Mouse (Mus musculus) hematopoietic stem cell, adult 5-6 weeks (primary cell): ENCODE data around the gene Fdps. TPM values are rescaled to one million over a fixed set of nuclear protein-coding genes. Genes with fewer than 3 reads are reported as not detected.
A peak's percentile ranks its signal among the peaks of the same experiment; 100 is the strongest.

Experiments
- ATAC-seq, 2 experiments: fragments of 125-278 bp in 1 of 2; replicated peaks in 1 of 2; 2 replicates each; pipeline ENCODE4 v1.8.0; 2016 to 2017; ENCODE audit warnings: inconsistent platforms in 2 of 2, mild to moderate bottlenecking in 2 of 2, moderate number of reproducible peaks in 2 of 2, low read depth in 1 of 2, moderate TSS enrichment in 1 of 2; ENCODE audit not compliant: low FRiP score in 2 of 2, poor library complexity in 2 of 2, severe bottlenecking in 2 of 2, insufficient read depth in 1 of 2, low TSS enrichment in 1 of 2
- total RNA-seq: library from RNA; stranded (forward); fragments of 172-1452, 232-1000 nt; gene quantifications from 2 replicates; pipeline ENCODE4 v1.2.3, GENCODE M21; 2017

Fdps gene
- total RNA-seq, 1 experiment from 2014 or later: 78.9 TPM

DNA sequence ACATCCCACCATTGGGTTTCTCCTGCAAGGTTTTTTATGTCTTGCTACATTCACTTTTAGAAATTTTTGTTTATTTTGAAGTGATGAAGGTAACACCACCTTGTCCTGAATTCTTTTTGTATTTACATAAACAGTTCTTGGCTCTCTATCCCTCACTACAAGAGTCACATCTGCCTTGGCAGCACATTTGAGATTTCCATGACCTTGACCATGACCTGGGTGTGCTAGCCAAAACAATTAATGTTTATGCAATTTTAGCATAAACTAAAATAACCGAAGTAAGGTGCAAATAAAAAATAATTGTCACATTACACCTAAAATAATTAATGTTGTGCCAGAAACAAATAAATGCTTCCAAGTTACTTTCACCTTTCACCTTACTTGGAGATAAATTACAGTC, 6.4 kb upstream of the Fdps start:
- no peak for ATAC-seq

DNA sequence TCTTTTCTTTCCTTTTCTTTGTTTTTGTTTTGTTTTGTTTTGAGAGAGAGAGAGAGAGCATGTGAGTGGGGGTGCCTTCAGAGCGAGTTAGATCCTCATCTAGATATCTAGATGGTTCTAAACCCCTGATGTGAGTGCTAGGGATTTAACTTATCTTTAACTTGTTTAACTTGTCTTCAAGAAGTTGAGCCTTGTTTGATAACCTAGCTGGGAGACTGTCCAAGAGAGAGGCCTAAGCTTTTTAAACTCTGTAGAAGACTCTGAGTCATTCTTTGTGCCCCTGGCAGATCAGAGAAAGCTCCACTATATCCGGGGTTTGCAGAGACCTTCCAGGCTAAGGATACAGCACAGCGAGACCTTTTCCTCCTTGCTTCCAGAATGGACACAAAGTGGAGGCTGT, 5.8 kb upstream of the Fdps start:
- no peak for ATAC-seq

DNA sequence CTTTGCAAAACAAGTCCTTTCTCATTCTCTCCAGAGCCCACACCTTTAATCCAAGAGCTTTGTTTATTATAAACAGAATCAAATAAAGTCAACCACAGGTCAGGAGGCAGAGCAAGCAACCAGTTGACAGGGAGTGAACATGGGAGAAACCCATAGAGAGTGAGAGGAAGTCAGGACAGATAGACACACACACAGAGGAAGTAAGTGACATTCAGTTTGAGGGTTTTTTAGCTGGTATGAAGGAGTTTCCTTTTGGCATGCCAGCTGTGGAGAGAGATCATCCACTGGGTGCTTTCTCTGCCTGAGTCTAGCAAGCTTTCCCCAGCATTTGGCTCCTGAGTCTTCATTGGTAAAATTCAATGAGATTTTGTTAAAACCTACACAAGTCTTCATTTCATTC, 5.1 kb upstream of the Fdps start:
- no peak for ATAC-seq

DNA sequence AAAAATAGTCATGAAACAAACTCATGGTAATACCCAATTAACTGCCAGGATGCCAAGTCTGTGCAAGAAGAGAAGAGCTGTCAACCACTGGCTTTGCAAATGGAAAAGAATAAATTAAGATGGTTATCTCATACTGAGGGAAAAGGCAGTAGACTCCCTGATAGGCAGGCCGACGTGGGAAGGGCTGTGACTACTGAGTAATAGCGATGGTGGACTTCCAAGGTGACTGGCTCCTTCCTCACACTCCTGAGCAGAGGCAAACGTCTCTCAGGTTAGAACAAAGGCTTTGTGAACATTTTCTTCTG, 1.5 kb upstream of the Fdps start:
- no peak for ATAC-seq

DNA sequence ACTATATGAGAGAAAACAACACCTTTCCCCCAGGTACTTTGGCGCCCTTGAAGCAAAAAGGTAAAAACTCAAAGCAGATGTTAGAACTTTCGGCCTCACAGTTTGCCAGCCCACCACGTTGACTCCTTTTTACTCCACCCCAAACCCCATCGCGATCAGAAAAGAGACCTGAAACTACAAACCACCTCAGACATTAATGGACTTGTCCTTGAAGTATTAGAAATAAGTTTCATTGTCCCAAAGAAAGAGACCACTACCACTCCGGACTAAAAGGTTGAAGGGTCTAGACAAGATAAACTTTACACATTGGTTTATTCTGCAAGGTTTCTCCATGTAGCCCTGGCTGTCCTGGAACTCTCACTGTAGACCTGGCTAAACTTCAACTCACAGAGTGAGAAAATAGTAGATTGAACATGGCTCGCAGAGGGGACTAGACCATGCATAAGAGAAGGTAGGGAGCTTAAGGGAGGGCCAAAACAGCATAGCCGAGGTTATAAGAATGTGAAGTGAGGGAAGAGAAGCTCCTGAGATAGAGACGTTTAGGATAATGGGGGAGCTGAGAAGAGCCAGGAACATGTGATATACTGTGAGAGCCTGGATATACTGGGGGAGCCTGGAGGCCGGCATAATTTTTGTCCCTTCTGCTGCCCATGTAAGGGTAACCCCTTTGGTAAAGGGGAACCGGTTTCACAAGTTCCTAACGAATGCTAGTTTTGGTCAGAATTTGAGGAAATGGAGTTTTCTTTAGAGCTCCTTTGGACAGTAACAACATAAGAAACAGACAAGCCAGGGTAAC, 934 bp upstream of the Fdps start:
- no peak for ATAC-seq

DNA sequence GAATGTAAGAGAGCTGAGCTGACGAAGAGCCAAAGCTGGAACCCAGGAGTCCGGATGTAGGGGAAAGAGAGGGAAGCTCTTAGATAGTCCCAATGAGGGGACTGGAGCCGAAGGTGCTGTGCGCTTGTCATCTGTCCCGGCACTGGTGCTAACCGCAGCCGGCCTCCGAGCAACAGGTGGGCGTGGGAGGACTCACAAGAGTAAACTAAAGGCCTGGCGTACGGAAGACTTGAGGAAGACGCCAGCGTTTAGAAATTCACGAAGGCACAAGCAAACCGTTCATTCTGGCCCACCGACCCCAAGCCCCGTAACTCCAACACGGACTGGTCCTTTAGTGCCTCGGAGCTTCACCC, 324 bp downstream of the Fdps start:
- ATAC-seq: peak in 1 of 2 experiments; percentile 20; a peak in 1 of 4 replicates

DNA sequence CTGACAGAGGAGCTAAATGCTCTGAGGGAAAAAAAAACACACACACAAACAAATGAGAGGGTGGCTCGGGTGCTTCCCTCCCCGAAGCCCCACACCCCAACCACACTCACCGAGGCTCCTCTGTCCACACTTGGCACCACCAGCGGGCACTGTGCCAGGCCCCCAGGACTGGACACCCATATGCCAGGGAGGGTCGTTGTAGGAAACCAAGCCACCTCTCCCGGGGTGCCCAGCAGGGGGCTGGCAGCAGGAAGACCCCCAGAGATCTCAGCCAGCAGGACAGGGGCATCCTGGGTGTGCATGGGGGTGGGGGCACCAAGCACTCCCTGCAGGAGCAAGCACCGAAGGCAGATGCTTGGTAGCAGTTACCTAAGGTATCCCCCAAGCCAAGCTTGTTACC, 948 bp downstream of the Fdps start, which contains the start of gene Gm43738:
Gene Gm43738, minus strand, starts transcription at position 289 of the 400 bp plus-strand sequence.
- ATAC-seq: no peak

DNA sequence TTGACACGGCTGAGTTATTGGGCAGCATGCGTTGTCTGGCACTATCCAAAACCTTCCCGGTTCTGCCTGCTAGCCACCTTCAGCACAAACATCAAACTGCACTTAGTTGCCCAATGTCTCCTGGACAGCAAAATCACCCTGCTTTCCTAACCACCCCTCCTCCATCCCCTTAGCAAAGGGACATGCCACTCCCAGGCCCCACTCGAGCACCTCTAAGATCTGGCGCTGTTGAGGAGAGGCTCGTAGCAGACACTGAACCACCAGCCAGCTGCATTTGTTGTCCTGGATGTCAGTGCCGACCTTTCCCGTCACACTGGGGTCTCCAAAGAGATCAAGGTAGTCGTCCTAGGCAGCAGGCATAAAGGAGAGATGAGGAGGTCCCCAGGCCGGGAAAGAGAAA, 7.7 kb downstream of the Fdps start:
- no peak for ATAC-seq

DNA sequence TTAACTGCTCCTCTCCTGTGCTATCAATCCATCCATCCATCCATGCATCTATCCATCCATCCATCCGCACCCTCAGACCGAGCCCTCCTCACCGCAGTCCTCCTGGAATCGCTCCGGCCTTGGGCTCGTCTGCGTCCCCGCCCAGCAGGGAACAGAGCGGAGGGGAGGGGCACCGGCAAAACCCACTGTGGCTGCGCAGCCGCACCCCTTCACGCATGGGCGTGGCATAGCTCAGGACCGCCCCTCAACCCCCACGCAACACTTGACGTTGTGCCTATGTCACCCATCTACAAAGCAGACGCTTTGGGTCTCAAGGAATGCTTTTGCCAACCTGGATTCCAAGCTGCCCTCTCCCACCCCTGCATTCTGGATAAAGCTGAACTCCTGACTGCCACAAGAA, 8.6 kb downstream of the Fdps start, which contains the start of gene Rusc1:
Gene Rusc1, minus strand, starts transcription at position 137 of the 400 bp plus-strand sequence.
- ATAC-seq: peak; percentile 37 to 43; a peak in 3 of 4 replicates

DNA sequence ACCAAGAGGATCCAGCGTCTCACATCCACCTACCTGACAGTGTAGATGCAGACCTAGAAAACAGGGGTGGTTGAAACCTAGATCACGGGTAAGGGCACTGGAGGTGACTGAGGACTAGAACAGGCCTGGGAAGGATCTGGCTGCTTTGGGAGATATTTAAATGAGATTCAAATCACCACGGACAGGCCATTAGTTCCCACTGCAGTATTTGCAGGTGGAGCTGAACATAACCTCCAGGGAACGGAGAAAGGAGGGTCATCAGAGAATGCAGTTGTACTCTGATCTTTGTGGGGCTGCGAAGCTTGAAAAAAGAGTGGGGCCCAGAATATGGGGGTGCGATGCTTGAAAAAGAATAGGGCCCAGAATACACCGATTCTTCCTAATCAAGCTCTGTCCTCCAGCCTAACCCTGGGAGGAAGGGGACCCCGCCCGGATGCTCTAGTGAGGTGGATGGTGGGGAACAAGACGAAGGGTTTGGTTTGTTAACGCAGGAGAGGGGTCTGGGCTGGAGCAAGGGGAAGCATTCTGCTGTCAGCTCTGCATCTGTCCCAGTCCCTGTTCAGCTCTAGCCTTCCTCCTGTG, 9.2 kb downstream of the Fdps start:
- no peak for ATAC-seq

DNA sequence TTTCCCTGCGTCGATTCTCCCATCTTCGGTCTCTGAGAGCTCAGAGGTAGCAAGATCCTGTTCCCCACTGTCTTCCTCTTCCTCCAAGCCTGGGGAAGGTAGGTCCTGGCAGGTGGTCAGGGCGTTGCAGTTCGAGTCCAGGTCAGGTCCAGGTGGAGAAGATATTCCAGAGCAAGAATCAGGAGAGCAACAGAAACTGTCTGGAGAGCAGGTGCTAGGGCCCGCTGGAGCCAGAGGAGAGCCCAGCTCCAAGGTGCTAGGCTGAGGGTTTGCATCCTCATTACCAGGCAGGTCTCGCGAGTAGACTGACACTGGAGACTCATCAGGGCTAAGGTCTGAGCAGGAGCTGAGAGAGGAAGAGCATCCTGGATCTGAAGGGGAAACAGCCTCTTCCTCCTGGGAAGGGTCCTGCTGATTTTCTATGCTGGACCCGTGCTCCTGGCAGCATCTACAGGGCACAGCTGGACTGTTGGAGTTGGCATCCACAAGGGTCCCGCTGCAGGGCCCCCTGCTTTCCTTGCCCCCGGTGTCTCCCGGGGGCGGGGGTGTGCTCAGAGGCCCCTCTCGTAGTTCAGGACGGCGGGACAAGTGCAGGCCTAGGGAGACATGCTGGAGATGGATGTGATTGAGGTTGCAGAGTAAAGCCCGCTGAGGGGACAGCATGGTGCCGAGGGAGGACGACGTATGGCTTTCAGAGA, 9.8 kb downstream of the Fdps start:
- ATAC-seq: no peak

DNA sequence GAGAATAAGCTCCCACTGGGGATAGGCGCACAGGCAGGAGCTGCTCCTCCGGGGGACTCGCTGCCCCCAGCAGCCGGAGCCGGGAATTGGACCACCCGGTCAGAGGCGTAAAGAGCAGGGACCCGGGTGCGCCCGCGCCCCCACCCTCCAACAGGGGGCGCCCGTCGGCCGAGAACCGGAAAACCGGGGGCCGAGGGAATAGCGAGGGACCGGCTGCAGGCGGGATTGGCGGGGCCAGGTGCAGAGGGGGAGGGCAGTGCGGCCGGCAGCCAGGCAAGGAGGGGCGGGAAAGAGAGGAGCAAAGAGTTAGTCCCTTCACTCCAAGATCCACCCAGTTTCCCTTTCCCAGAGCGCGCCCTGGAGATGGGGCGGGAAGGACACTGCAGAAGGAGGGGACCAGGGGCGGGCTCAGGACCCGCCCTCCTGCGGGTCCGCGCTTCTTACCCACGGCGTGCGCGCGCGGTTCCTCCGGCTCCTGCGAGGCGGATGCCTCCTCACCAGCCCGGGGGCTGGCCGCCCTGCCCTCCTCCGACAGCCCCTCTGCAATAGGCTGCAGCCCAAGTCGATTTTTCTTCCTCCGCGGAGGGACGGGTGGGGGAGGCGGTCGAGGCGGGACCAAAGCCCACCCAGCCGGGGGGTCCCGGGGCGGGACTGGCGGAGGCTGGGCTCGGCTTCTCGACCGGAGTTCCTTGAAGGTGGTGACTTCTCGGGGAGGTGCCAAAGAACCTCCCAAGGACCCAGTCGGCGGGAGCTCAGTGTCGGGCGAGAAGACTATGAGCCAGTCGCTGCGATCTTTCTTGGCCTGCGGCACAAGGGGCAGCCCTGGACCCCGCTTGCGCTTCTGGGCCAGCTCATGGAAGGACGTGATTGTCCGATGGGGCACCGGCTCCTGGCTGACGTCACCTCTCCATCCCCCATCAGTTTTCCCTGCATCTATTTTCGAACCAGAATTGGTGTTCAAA, 10.8 kb downstream of the Fdps start:
- ATAC-seq: no peak; a peak in 1 of 4 replicates

DNA sequence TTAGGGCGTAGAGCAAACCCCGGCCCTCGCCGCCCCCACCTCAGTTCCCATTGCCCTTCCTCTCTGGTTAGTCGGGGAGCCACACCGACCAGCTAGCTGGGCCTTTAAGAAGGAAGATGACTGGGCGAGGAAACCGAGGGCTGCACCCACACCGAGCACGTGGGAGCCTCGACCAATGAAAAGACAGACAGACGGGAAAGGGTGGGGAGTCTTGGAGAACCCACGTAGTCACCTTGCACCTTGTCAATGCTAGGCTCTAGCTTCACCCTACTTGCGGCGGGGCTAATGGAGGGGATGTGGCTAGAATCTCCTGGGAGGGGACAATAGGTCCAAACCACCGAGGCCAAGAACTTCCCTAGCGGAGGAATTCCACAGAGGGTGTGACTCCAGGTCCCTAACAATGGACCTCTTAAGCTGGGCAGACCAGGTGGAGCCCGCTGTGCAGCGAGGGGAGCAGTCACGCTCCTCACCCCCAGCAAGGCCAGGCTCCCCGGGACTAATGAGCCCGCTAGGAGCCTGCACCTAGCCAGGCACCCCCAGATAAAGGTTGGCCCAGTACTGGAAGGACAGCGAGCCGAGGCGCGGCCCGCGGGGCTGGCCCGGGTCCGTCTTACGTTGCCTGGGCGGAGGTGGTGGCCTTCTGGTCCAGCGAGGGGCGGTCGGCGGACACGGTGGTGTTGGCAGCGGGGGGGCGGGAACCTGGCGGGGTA, 11.7 kb downstream of the Fdps start:
- ATAC-seq: peak; percentile 85 to 89

DNA sequence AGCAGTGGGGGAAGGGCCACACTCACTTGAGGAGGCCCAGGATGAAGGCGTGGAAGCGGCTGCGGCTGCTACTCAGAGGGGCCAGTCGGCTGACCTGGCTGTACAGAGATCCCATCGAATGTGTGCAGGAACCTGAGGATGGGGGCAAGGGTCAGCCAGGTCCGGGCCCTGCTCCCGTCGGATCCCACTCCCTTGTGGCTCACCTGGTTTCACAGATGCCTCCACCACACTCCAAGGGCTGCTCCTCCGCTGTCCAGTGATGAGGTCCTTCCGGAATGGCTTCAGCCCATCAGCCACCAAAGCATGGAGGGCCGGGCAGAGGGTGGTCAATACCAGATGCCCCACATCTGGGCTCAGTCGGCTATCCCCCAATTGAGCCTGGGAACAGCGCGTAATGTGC, 12.8 kb downstream of the Fdps start:
- ATAC-seq: no peak

DNA sequence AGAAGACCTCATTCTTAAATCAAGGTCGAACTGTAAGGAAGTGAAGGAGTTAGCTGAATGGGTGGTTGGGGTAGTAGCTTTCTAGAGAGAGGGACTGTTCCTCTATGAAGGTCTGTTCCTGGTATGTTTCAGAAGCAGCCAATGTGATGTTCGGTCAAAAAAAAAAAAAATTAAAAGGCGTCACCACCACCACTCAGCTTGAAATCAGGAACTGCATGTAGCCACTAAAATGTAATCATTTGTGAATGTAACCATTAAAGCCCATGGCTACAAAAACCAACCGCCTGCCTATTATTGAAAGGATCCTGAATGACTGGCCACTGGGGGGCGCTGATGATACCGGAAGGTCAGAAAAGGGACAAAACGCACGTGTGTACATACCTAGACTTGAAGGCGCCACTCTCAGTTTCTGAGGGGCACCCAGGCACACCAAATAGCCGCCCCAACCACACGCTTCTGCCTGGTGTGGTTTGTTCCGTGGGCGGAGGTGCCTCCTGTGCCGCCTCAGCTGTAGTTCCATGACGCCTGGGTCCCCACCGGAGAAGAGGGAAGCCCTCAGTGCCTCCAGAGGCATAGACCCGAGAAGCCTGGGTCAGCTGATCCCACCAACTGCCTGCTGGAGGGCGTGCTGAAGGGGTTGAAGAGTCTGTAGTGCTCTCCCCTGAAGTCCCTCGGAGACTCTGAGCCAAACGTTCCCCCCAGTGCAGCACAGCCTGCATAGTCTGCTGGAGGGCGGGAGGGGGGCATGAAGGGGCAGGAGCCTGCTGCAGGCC, 14.2 kb downstream of the Fdps start:
- peak; percentile 24 to 46; a peak in 3 of 4 replicates for ATAC-seq

DNA sequence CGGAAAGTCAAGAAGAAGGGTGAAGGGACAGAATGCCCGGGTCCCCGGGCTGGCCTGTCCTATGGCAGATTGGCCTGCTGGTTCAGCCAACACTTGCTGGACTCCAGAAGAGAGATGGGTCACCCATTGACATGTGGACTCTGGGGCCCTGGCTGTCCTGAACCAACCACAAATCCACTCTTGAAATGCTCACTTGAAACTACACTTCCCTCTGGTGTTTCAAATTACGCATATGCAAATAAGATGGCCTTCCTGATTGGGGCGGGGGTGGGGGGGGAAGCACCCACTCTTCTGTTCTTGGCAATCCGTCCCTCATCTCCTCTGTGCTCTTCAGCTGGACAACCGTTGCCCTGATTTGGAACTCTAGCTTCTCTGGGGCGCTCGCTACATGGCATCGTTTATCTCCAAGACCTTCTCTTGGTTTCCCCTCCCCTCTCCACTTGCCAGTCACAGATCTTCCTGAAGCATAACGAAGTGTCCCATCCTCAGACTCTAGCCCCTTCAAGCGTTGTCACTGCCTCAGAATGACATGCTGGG, 17.0 kb downstream of the Fdps start:
- no peak for ATAC-seq
